Mouse (Mus musculus): ENCODE results near the gene Gm7929. TPM values are rescaled to one million over a fixed set of nuclear protein-coding genes. Genes with fewer than 3 reads are reported as not detected.
"Not testable (repeated sequence)": the region's sequence is repeated elsewhere in the genome, so short reads cannot be mapped to it uniquely, and the experiment has no call there.

Gm7929 gene
- not detected in 2 replicates for polyA plus RNA-seq (2015; fragmentation: Nextera tagmentation; extraction: Ambion mirVana)

DNA sequence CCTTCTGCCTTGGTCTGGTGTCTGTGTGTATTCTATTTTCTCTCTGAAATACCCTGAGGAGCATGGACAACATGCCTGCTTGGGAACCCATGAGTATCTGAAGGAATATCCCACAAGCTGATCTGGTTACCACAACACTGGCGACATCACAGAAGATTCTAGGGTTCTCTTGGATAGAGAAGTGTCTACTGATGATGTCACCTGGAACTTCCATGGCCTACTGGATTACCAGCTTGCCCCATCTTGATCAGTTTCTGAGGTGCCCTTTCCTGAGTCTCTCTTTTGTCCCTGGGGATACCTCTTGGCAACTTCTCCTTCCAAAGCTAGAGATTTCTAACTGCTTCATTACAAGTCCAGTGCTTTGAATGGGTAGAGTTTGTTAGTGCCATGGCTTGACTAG, at the start of gene Gm7929:
Gene Gm7929, minus strand, starts transcription at position 101 of the 400 bp plus-strand sequence.
- 57% methylated on average over 1 of the region's 1 CpGs for WGBS (ENCODE audit: insufficient replicate concordance)
- H3K4me1 ChIP-seq (ENCODE audit: control insufficient read depth, low read depth, low read length); H3K36me3 ChIP-seq (ENCODE audit: control insufficient read depth, insufficient read depth); H3K27ac ChIP-seq (ENCODE audit: low read length); H3K9me3 ChIP-seq (replicated peaks; ENCODE audit: control insufficient read depth, low read length); H3K27me3 ChIP-seq (ENCODE audit: control insufficient read depth, insufficient read depth, low read depth, low read length); H3K4me3 ChIP-seq (ENCODE audit: low read depth, low read length); H3K4me2 ChIP-seq (ENCODE audit: low read depth, low read length); ATAC-seq (ENCODE audit: low read depth); H3K9ac ChIP-seq (ENCODE audit: low read depth, low read length): not testable (repeated sequence)

DNA sequence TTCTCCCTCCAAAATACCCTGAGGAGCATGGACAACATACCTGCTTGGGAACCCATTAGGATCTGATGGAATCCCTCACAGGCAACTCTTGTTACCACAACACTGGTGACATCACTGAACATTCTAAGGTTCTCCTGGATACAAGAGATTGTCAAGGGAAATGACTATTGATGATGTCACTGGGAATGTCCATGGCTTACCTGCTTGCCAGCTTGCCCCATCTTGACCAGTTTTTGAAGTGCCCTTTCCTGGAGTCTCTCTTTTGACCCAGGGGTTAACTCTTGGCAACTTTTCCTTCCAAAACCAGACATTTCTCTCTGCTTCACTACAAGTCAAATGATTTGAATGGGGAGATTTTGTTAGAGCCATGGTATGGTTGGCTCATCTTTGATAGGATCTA, 21.9 kb upstream of the Gm7929 start, which contains the start of gene Gm47189:
Gene Gm47189, minus strand, starts transcription at position 101 of the 400 bp plus-strand sequence.
- H3K4me2 ChIP-seq (ENCODE audit: low read depth, low read length); H3K4me3 ChIP-seq (ENCODE audit: low read depth, low read length); H3K27ac ChIP-seq (ENCODE audit: low read length); H3K4me1 ChIP-seq (ENCODE audit: control insufficient read depth, low read depth, low read length); H3K36me3 ChIP-seq (ENCODE audit: control insufficient read depth, insufficient read depth); H3K27me3 ChIP-seq (ENCODE audit: control insufficient read depth, insufficient read depth, low read depth, low read length); H3K9me3 ChIP-seq (replicated peaks; ENCODE audit: control insufficient read depth, low read length); H3K9ac ChIP-seq (ENCODE audit: low read depth, low read length); ATAC-seq (ENCODE audit: low read depth): not testable (repeated sequence)

DNA sequence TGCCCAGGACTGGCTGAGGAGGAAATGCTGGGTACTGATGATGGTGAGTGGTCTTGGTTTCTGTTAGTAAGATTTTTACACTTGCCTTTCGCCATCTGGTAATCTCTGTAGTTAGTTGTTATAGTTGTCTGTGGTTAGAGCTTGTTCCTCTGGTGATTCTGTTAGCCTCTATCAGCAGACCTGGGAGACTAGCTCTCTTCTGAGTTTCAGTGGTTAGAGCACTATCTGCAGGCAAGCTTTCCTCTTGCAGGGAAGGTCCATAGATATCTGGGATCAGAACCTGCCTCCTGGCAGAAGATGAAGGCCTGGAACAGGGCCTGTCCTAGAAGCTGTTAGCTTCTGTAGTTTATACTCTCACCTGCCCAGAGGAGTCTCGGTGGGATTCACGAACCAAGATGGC, 5.5 kb upstream of the Gm7929 start:
- H3K4me1 ChIP-seq (ENCODE audit: control insufficient read depth, low read depth, low read length); H3K9me3 ChIP-seq (replicated peaks; ENCODE audit: control insufficient read depth, low read length); H3K4me2 ChIP-seq (ENCODE audit: low read depth, low read length); H3K27me3 ChIP-seq (ENCODE audit: control insufficient read depth, insufficient read depth, low read depth, low read length); H3K4me3 ChIP-seq (ENCODE audit: low read depth, low read length); ATAC-seq (ENCODE audit: low read depth); H3K36me3 ChIP-seq (ENCODE audit: control insufficient read depth, insufficient read depth); H3K27ac ChIP-seq (ENCODE audit: low read length); H3K9ac ChIP-seq (ENCODE audit: low read depth, low read length): not testable (repeated sequence)
- 60% methylated on average over 2 of the region's 3 CpGs for WGBS (ENCODE audit: insufficient replicate concordance)

DNA sequence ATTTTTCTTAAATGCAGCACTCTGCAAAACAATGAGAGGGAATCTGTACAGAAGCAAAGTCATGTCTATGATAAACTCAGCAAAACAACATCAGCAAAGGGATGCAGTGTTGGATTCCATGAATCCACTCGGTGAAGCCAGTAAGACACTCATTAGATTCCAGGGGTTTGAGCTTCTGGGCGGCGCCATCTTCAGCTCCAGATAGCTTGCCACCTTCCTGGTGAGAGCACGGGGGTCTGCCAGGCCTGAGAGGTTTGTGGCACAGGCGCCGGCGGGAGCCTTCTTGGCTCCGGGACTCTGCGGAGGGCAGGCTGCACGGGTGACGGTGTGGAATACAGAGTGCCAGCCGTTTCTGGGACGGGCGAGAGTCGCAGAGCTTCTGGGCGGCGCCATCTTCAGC, 27.0 kb downstream of the Gm7929 start:
- not testable (repeated sequence) for H3K9me3 ChIP-seq (replicated peaks; ENCODE audit: control insufficient read depth, low read length); H3K4me1 ChIP-seq (ENCODE audit: control insufficient read depth, low read depth, low read length); H3K27me3 ChIP-seq (ENCODE audit: control insufficient read depth, insufficient read depth, low read depth, low read length); H3K27ac ChIP-seq (ENCODE audit: low read length); ATAC-seq (ENCODE audit: low read depth); H3K9ac ChIP-seq (ENCODE audit: low read depth, low read length); H3K4me3 ChIP-seq (ENCODE audit: low read depth, low read length); H3K36me3 ChIP-seq (ENCODE audit: control insufficient read depth, insufficient read depth); H3K4me2 ChIP-seq (ENCODE audit: low read depth, low read length)
- WGBS (ENCODE audit: insufficient replicate concordance), result 73% methylated on average over 16 of the region's 17 CpGs

DNA sequence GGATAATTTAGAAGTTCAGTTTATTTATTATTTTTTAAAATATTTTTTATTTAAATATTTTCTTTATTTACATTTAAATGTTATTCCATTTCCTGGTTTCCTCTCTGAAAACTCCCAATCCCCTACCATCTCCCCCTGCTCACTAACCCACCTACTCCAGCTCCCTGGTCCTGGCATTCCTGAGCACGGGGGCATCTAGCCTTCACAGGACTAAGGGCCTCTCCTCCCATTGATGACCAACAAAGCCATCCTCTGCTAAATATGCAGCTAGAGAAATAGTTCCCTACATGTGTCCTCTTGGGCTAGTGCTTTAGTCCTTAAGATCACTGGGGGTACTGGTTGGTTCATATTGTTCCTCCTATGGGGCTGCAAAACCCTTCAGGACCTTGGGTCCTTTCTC, 33.2 kb downstream of the Gm7929 start:
- not testable (repeated sequence) for H3K27ac ChIP-seq (ENCODE audit: low read length); H3K4me2 ChIP-seq (ENCODE audit: low read depth, low read length); H3K4me3 ChIP-seq (ENCODE audit: low read depth, low read length); ATAC-seq (ENCODE audit: low read depth); H3K36me3 ChIP-seq (ENCODE audit: control insufficient read depth, insufficient read depth); H3K4me1 ChIP-seq (ENCODE audit: control insufficient read depth, low read depth, low read length); H3K9me3 ChIP-seq (replicated peaks; ENCODE audit: control insufficient read depth, low read length); H3K9ac ChIP-seq (ENCODE audit: low read depth, low read length); H3K27me3 ChIP-seq (ENCODE audit: control insufficient read depth, insufficient read depth, low read depth, low read length)
- 67% methylated on average over 1 of the region's 1 CpGs for WGBS (ENCODE audit: insufficient replicate concordance)

DNA sequence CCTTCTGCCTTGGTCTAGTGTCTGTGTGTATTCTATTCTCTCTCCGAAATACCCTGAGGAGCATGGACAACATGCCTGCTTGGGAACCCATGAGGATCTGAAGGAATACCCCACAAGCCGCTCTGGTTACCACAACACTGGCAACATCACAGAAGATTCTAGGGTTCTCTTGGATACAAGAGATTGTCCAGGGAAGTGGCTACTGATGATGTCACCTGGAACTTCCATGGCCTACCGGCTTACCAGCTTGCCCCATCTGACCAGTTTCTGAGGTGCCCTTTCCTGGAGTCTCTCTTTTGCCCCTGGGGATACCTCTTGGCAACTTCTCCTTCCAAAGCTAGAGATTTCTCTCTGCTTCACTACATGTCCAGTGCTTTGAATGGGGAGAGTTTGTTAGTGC, 48.6 kb downstream of the Gm7929 start, which contains the start of gene Gm8068:
Gene Gm8068, minus strand, starts transcription at position 101 of the 400 bp plus-strand sequence.
- not testable (repeated sequence) for H3K27me3 ChIP-seq (ENCODE audit: control insufficient read depth, insufficient read depth, low read depth, low read length); ATAC-seq (ENCODE audit: low read depth)
- WGBS (ENCODE audit: insufficient replicate concordance), result no CpG with 5 or more reads among the region's 3 CpGs

More for the DNA sequence above, 48.6 kb downstream of the Gm7929 start, which contains the start of gene Gm8068:
- not testable (repeated sequence) for H3K36me3 ChIP-seq (ENCODE audit: control insufficient read depth, insufficient read depth); H3K4me3 ChIP-seq (ENCODE audit: low read depth, low read length); H3K4me2 ChIP-seq (ENCODE audit: low read depth, low read length); H3K4me1 ChIP-seq (ENCODE audit: control insufficient read depth, low read depth, low read length); H3K9ac ChIP-seq (ENCODE audit: low read depth, low read length); H3K9me3 ChIP-seq (replicated peaks; ENCODE audit: control insufficient read depth, low read length); H3K27ac ChIP-seq (ENCODE audit: low read length)

Other genes starting within 250 kb of the Gm7929 start
- gene Gm7970, start 195.0 kb downstream of the Gm7929 start, polyA plus RNA-seq (2015; fragmentation: Nextera tagmentation; extraction: Ambion mirVana), result not detected in 2 replicates
- not detected in 2 replicates for gene 1700049E17Rik2, start 177.4 kb downstream of the Gm7929 start, polyA plus RNA-seq (2015; fragmentation: Nextera tagmentation; extraction: Ambion mirVana)
- gene Gm3072, start 126.0 kb downstream of the Gm7929 start, polyA plus RNA-seq (2015; fragmentation: Nextera tagmentation; extraction: Ambion mirVana), result not detected in 2 replicates
- not detected in 2 replicates for gene Gm3676, start 104.1 kb downstream of the Gm7929 start, polyA plus RNA-seq (2015; fragmentation: Nextera tagmentation; extraction: Ambion mirVana)
- not detected in 2 replicates for gene Gm8068, start 48.7 kb downstream of the Gm7929 start, polyA plus RNA-seq (2015; fragmentation: Nextera tagmentation; extraction: Ambion mirVana)
- gene Gm47189, start 21.8 kb upstream of the Gm7929 start, polyA plus RNA-seq (2015; fragmentation: Nextera tagmentation; extraction: Ambion mirVana), result not detected in 2 replicates
- not detected in 2 replicates for gene Gm7980, start 156.7 kb upstream of the Gm7929 start, polyA plus RNA-seq (2015; fragmentation: Nextera tagmentation; extraction: Ambion mirVana)
- gene 1700049E17Rik1, start 174.3 kb upstream of the Gm7929 start, polyA plus RNA-seq (2015; fragmentation: Nextera tagmentation; extraction: Ambion mirVana), result not detected in 2 replicates
- not detected in 2 replicates for gene 1700024B05Rik, start 193.4 kb upstream of the Gm7929 start, polyA plus RNA-seq (2015; fragmentation: Nextera tagmentation; extraction: Ambion mirVana)
- gene Gm6401, start 217.3 kb upstream of the Gm7929 start, polyA plus RNA-seq (2015; fragmentation: Nextera tagmentation; extraction: Ambion mirVana), result not detected in 2 replicates
- gene Gm3543, start 232.7 kb upstream of the Gm7929 start, polyA plus RNA-seq (2015; fragmentation: Nextera tagmentation; extraction: Ambion mirVana), result not detected in 2 replicates